Comparison of ENCODE assay signal across 16 mouse cellular contexts in the genomic region with DNA sequence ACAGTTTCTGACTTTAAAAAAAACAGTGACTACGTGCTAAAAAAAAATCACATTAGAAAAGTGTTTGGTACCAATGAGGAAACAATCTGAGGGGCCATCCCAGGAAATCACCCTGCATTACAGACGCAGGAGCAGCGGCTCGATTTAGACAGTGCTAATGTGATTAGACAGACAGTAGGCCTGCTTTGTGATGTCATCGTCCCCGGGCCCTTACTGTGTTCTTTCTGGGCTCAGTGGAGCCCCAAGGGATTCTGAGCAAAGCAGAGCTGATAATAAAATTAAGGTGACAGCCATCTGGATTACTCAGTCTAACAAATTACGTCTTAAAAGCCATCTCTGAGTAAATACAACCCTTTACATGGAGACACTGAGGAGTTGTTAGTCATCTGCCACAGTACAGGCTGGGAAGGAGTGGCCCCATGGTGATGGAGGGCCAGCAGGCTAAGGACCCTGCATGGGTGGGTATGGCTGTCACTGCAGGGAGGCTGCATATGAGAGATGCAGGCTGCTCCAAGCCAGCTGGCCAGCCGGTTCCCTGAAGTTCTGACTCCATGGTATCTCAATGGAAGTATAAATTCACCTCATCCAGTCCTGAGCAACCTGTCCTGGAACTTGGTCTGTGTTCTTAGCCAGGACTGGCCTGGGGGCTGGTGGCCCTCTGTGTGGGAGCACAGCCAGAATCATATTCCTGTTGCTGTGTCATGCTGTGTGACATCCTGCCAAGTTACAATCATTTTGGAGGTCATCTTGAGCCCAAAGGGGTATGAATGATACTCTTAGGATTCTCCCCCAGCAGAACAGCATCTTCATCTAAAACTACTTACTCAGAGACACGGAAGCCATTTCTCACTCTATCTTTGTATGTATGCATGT. TPM values are rescaled to one million over a fixed set of nuclear protein-coding genes. Genes with fewer than 3 reads are reported as not detected.
A peak's percentile ranks its signal among the peaks of the same experiment; 100 is the strongest.
DNase-seq lines count a peak whose midpoint lies in the region; ATAC-seq lines count a peak whose summit lies in the region.
"Had no signal": no experiment of that assay in that cellular context is flagged by ENCODE, and none has a peak within 500 bp of the region (broad histone marks: within the 10 kb centered on the region; RNA-seq: fewer than 3 reads in every experiment).

No protein-coding gene starts in this region.

- H3K4me2 ChIP-seq in midbrain, embryonic 13.5 days (replicated peaks), result no peak overlapping the region
- H3K4me2 ChIP-seq: heart, embryonic 15.5 days; limb, embryonic 12.5 days had no signal

- peaks cover 9% of the 10 kb centered on the region for H3K36me3 ChIP-seq in heart, embryonic 10.5 days
- peaks cover 5% of the 10 kb centered on the region for H3K36me3 ChIP-seq in midbrain, embryonic 13.5 days

- 68% methylated on average over 9 of the region's 9 CpGs for WGBS in heart, embryonic 10.5 days
- WGBS in midbrain, embryonic 13.5 days, result 51% methylated on average over 9 of the region's 9 CpGs

- no peak overlapping the region for H3K27ac ChIP-seq in heart, embryonic 10.5 days
- H3K27ac ChIP-seq in midbrain, embryonic 13.5 days, result peak overlapping the region; percentile 30; the same call in 1 of the 2 replicates
- H3K27ac ChIP-seq: gastrocnemius, adult 2 months; heart, embryonic 15.5 days; limb, embryonic 12.5 days had no signal

- no peaks in the 10 kb centered on the region for H3K9me3 ChIP-seq in heart, embryonic 10.5 days
- no peaks in the 10 kb centered on the region for H3K9me3 ChIP-seq in midbrain, embryonic 13.5 days
- H3K9me3 ChIP-seq: heart, embryonic 15.5 days; limb, embryonic 12.5 days had no signal

- no peak overlapping the region for H3K9ac ChIP-seq in midbrain, embryonic 13.5 days (replicated peaks)
- H3K9ac ChIP-seq: heart, embryonic 15.5 days; limb, embryonic 12.5 days; liver, postnatal 0 days had no signal

- no peak for ATAC-seq in midbrain, embryonic 13.5 days
- ATAC-seq: liver, postnatal 0 days had no signal

- no peak overlapping the region for H3K4me3 ChIP-seq in heart, embryonic 10.5 days
- no peak overlapping the region for H3K4me3 ChIP-seq in midbrain, embryonic 13.5 days (replicated peaks)
- H3K4me3 ChIP-seq: erythroblast, embryonic 14.5 days; gastrocnemius, adult 2 months; heart, embryonic 15.5 days; limb, embryonic 12.5 days had no signal

- peak; percentile 13 for DNase-seq in heart, adult 8-10 months (ENCODE audit: low spot score)
- DNase-seq in heart, embryonic 10.5 days (ENCODE audit: low spot score), result no peak
- peak; percentile 36 for DNase-seq in testis, postnatal 10 days (ENCODE audit: low spot score)
- DNase-seq in testis, postnatal 14 days (ENCODE audit: low spot score), result no peak
- no peak for DNase-seq in thymus, adult 18-20 months
- DNase-seq in urinary bladder, adult 2 months (ENCODE audit: low spot score), result no peak
- DNase-seq: cerebellum, postnatal 25 days; gastrocnemius, adult 2 months; kidney, adult 9 months; layer of hippocampus, adult 9-11 months; liver, postnatal 0 days; right cerebral cortex, postnatal 25 days had no signal

- H3K27me3 ChIP-seq in heart, embryonic 10.5 days (ENCODE audit: insufficient read depth, poor library complexity, severe bottlenecking), result no peaks in the 10 kb centered on the region
- no peaks in the 10 kb centered on the region for H3K27me3 ChIP-seq in midbrain, embryonic 13.5 days
- H3K27me3 ChIP-seq: heart, embryonic 15.5 days; limb, embryonic 12.5 days had no signal

- peaks cover 45% of the 10 kb centered on the region for H3K4me1 ChIP-seq in heart, embryonic 10.5 days
- peaks cover 46% of the 10 kb centered on the region for H3K4me1 ChIP-seq in midbrain, embryonic 13.5 days (replicated peaks)

RNA-seq across cellular contexts. Expression of gene Slc5a3, which starts 59.5 kb away (rescaled TPM):
- total RNA-seq in heart, adult 8-10 months (2022), result 1 to 10 TPM; 4.4 to 5.8 (median 5.0) TPM
- 6.0 and 7.0 TPM in 2 replicates for polyA plus RNA-seq in heart, embryonic 10.5 days (2016; fragmentation: Nextera tagmentation; extraction: Ambion mirVana)
- polyA plus RNA-seq in midbrain, embryonic 13.5 days (2015; fragmentation: Nextera tagmentation; extraction: Ambion mirVana), result 16.3 and 16.8 TPM in 2 replicates
- 2.0 and 2.2 TPM in 2 replicates for polyA plus RNA-seq in urinary bladder, adult 2 months (2012; rRNA removed)
- polyA plus RNA-seq: erythroblast, embryonic 14.5 days had no signal

RNA-seq across cellular contexts. Expression of gene Gm49711, which starts 59.5 kb away (rescaled TPM):
- total RNA-seq in heart, adult 8-10 months (2022), result not detected
- 0.21 TPM in 1 of 2 replicates, not detected in the other for polyA plus RNA-seq in heart, embryonic 10.5 days (2016; fragmentation: Nextera tagmentation; extraction: Ambion mirVana)
- polyA plus RNA-seq in midbrain, embryonic 13.5 days (2015; fragmentation: Nextera tagmentation; extraction: Ambion mirVana), result 0.49 and 0.54 TPM in 2 replicates
- polyA plus RNA-seq in urinary bladder, adult 2 months (2012; rRNA removed), result 0.07 TPM in 1 of 2 replicates, not detected in the other
- total RNA-seq: gastrocnemius, adult 2 months had no signal
- polyA plus RNA-seq: heart, embryonic 15.5 days; limb, embryonic 12.5 days; liver, postnatal 0 days had no signal

RNA-seq across cellular contexts. Expression of gene Mrps6, which starts 59.5 kb away (rescaled TPM):
- total RNA-seq in heart, adult 8-10 months (2022), result 10 to 100 TPM; 57.6 to 68.6 (median 66.3) TPM
- 119 and 122 TPM in 2 replicates for polyA plus RNA-seq in heart, embryonic 10.5 days (2016; fragmentation: Nextera tagmentation; extraction: Ambion mirVana)
- 149 and 153 TPM in 2 replicates for polyA plus RNA-seq in midbrain, embryonic 13.5 days (2015; fragmentation: Nextera tagmentation; extraction: Ambion mirVana)
- 63.4 and 64.4 TPM in 2 replicates for polyA plus RNA-seq in urinary bladder, adult 2 months (2012; rRNA removed)
- polyA plus RNA-seq: erythroblast, embryonic 14.5 days had no signal

Comparison
In these comparisons a context has a peak if more than half of its experiments do, and no peak if none do; other contexts are left out.
1. DNase-seq: peak in heart, adult 8-10 months (single experiment) and testis, postnatal 10 days (single experiment); none in heart, embryonic 10.5 days (single experiment), testis, postnatal 14 days (single experiment), thymus, adult 18-20 months (0 of 2) and urinary bladder, adult 2 months (single experiment).